Mouse (Mus musculus) myocyte (in vitro differentiated cells): Measurements from ENCODE around the gene Adk. TPM values are rescaled to one million over a fixed set of nuclear protein-coding genes. Genes with fewer than 3 reads are reported as not detected.

Experiments used
- H3K27me3 ChIP-seq: one replicate; pipeline ENCODE4 v1.6.1; 2011; ENCODE audit not compliant: control insufficient read depth, insufficient read depth, insufficient read length
- H3K36me3 ChIP-seq: one replicate; pipeline ENCODE4 v1.6.1; 2011; ENCODE audit not compliant: control insufficient read depth, insufficient read depth
- H3K4me2 ChIP-seq: one replicate; pipeline ENCODE4 v1.6.1; 2011; ENCODE audit warnings: low read depth, control low read depth
- H3K4me3 ChIP-seq: one replicate; pipeline ENCODE4 v1.5.1; 2011; ENCODE audit warnings: mild to moderate bottlenecking, control low read depth, moderate library complexity
- H3K79me2 ChIP-seq: one replicate; pipeline ENCODE4 v1.6.1; 2011; ENCODE audit not compliant: control insufficient read depth, insufficient read depth
- H3ac ChIP-seq: one replicate; pipeline ENCODE4 v1.6.1; 2011; ENCODE audit not compliant: control insufficient read depth, insufficient read length
- CEBPB ChIP-seq: IDR thresholded peaks from 2 replicates; pipeline ENCODE4 v1.6.1; 2011; ENCODE audit warnings: mild to moderate bottlenecking, moderate library complexity; ENCODE audit not compliant: poor library complexity, insufficient read depth, severe bottlenecking
- E2F4 ChIP-seq: IDR thresholded peaks from one replicate; pipeline ENCODE4 v1.6.1; 2011; ENCODE audit warnings: mild to moderate bottlenecking, control low read depth, moderate library complexity; ENCODE audit not compliant: insufficient read depth
- MAX ChIP-seq: IDR thresholded peaks from one replicate; pipeline ENCODE4 v1.6.1; 2011; ENCODE audit warnings: low read depth, mild to moderate bottlenecking, control low read depth
- MYOD1 ChIP-seq, 3 experiments: IDR thresholded peaks; one replicate each; pipeline ENCODE4 v1.6.1; 2011; ENCODE audit warnings: control low read depth in 2 of 3, low read depth in 2 of 3, mild to moderate bottlenecking in 2 of 3, moderate library complexity in 1 of 3; ENCODE audit not compliant: insufficient read length in 2 of 3, control insufficient read depth in 1 of 3
- MYOG ChIP-seq, 3 experiments: IDR thresholded peaks; one replicate each; pipeline ENCODE4 v1.6.1; 2011; ENCODE audit warnings: control low read depth in 2 of 3, low read depth in 2 of 3, mild to moderate bottlenecking in 2 of 3; ENCODE audit not compliant: insufficient read length in 2 of 3, control insufficient read depth in 1 of 3, insufficient read depth in 1 of 3
- POLR2A ChIP-seq: IDR thresholded peaks from one replicate; pipeline ENCODE4 v1.6.1; 2011; ENCODE audit warnings: low read depth, mild to moderate bottlenecking, control low read depth, moderate library complexity; ENCODE audit not compliant: insufficient read length
- POLR2AphosphoS2 ChIP-seq: IDR thresholded peaks from one replicate; pipeline ENCODE4 v1.6.1; 2011; ENCODE audit warnings: low read depth, control low read depth; ENCODE audit not compliant: insufficient read length
- REST ChIP-seq: IDR thresholded peaks from one replicate; pipeline ENCODE4 v1.6.1; 2011; ENCODE audit warnings: mild to moderate bottlenecking, control low read depth, moderate library complexity; ENCODE audit not compliant: insufficient read depth, insufficient read length
- SRF ChIP-seq: IDR thresholded peaks from one replicate; pipeline ENCODE4 v1.6.1; 2011; ENCODE audit warnings: low read depth; ENCODE audit not compliant: control insufficient read depth, insufficient read length
- TCF12 ChIP-seq: IDR thresholded peaks from one replicate; pipeline ENCODE4 v1.6.1; 2011; ENCODE audit warnings: mild to moderate bottlenecking, control low read depth; ENCODE audit not compliant: poor library complexity, insufficient read depth, severe bottlenecking
- TCF3 ChIP-seq: IDR thresholded peaks from one replicate; pipeline ENCODE4 v1.6.1; 2011; ENCODE audit warnings: low read depth, control low read depth; ENCODE audit not compliant: insufficient read length
- USF1 ChIP-seq: IDR thresholded peaks from one replicate; pipeline ENCODE4 v1.6.1; 2011; ENCODE audit warnings: low read depth, mild to moderate bottlenecking, control low read depth, moderate library complexity
- polyA plus RNA-seq: library from polyadenylated mRNA; unstranded; fragments of >200 nt; fragmentation: generic; extraction: Trizol; gene quantifications from one replicate; pipeline ENCODE4 v1.2.1, GENCODE M21; 2012; ENCODE audit warnings: missing spikeins

Gene Adk
- 37.2 TPM for polyA plus RNA-seq

GRCm38 (mm10) chr14:21052112-21052780 lies at the start of gene Adk, which contains the start of gene Ap3m1:
TSS of gene Adk (plus strand) at chr14:21052574.
TSS of gene Ap3m1 (minus strand) at chr14:21052508.
- Histone ChIP-seq H3K79me2 (peaks cover 47% of the 10 kb centered on the region), H3K27me3 (no peaks in the 10 kb centered on the region), H3K36me3 (no peaks in the 10 kb centered on the region), H3K4me2 (peak within 1 kb of the TSS; percentile 100), H3K4me3 (peak within 1 kb of the TSS; percentile 94), H3ac (peak within 1 kb of the TSS; percentile 67)
- peak in 2 of 3 experiments; percentile 45 to 68 for TF ChIP-seq MYOG (IDR thresholded peaks at IDR 0.05; ENCODE audit: control insufficient read depth in 1 of 3, insufficient read depth in 1 of 3, insufficient read length in 2 of 3, low read depth in 2 of 3)
- TF ChIP-seq MYOD1 (IDR thresholded peaks at IDR 0.05; ENCODE audit: control insufficient read depth in 1 of 3, insufficient read length in 2 of 3, low read depth in 2 of 3), result peak in 2 of 3 experiments; percentile 9 to 63
- TF ChIP-seq REST, result no peak
- no peak for TF ChIP-seq TCF12
- peak; percentile 76 for TF ChIP-seq POLR2A
- TF ChIP-seq CEBPB, result no peak
- TF ChIP-seq POLR2AphosphoS2, result peak; percentile 53
- peak; percentile 61 for TF ChIP-seq SRF
- peak; percentile 98 for TF ChIP-seq MAX
- TF ChIP-seq E2F4, result no peak

GRCm38 (mm10) chr14:21013800-21014334 lies 38.5 kb upstream of the Adk start:
- TF ChIP-seq USF1 (no peak), MYOD1 (IDR thresholded peaks at IDR 0.05; ENCODE audit: control insufficient read depth in 1 of 3, insufficient read length in 2 of 3, low read depth in 2 of 3) (no peak), MAX (no peak), TCF3 (no peak), POLR2AphosphoS2 (no peak), REST (no peak), POLR2A (no peak), CEBPB (no peak), E2F4 (no peak), TCF12 (no peak), SRF (no peak), MYOG (IDR thresholded peaks at IDR 0.05; ENCODE audit: control insufficient read depth in 1 of 3, insufficient read depth in 1 of 3, insufficient read length in 2 of 3, low read depth in 2 of 3) (no peak)
- no peak overlapping the region for H3K4me2 ChIP-seq
- H3K36me3 ChIP-seq, result peaks cover 84% of the 10 kb centered on the region
- H3ac ChIP-seq, result no peak overlapping the region
- H3K27me3 ChIP-seq, result no peaks in the 10 kb centered on the region
- no peak overlapping the region for H3K4me3 ChIP-seq
- H3K79me2 ChIP-seq, result no peaks in the 10 kb centered on the region

DNA sequence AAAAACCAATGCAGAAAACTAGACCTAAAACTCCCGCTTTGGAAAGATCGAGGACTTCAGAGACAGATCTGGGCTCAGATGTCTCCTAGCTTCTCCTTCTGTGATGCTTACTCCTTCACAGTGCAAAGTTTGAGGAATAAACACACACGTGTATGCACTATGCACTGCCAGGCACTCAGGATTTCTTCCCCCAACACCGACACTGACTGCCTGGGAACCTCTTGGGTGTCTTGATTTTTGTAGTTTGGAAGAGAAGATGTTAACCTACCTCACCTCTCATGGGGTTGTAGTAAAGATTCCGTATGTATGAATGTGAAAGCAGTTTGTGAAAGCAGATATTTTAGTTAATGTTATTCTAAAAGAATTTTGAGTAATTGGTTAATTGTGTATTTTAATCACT lies 34.5 kb upstream of the Adk start:
- peaks cover 91% of the 10 kb centered on the region for H3K36me3 ChIP-seq
- TF ChIP-seq TCF3 (no peak), MYOG (IDR thresholded peaks at IDR 0.05; ENCODE audit: control insufficient read depth in 1 of 3, insufficient read depth in 1 of 3, insufficient read length in 2 of 3, low read depth in 2 of 3) (no peak), POLR2A (no peak), SRF (no peak), POLR2AphosphoS2 (no peak), CEBPB (no peak), MAX (no peak), MYOD1 (IDR thresholded peaks at IDR 0.05; ENCODE audit: control insufficient read depth in 1 of 3, insufficient read length in 2 of 3, low read depth in 2 of 3) (no peak), USF1 (no peak), TCF12 (no peak), REST (no peak), E2F4 (no peak)
- H3K4me3 ChIP-seq, result no peak overlapping the region
- H3K27me3 ChIP-seq, result no peaks in the 10 kb centered on the region
- H3K4me2 ChIP-seq, result no peak overlapping the region
- H3K79me2 ChIP-seq, result no peaks in the 10 kb centered on the region
- H3ac ChIP-seq, result no peak overlapping the region

DNA sequence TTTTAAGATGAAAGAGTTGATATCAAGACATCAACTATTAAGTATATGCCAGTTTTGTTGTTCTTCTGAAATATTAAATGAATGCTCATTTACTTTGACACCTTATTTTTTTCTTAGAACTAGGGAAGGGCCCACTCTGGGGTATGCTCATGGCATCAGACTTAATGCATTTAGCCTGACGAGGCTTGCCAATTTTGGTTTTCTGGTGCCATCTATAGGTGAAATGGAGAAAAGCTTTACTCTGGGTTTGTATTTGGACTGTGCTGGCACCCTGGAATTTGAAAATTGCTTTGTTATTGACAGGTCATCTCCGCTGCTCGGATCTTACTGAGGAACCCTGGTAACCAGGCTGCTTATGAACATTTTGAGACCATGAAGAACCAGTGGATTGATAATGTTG lies 33.4 kb upstream of the Adk start:
- no peak for TF ChIP-seq MYOG (IDR thresholded peaks at IDR 0.05; ENCODE audit: control insufficient read depth in 1 of 3, insufficient read depth in 1 of 3, insufficient read length in 2 of 3, low read depth in 2 of 3)
- TF ChIP-seq POLR2AphosphoS2, result no peak
- no peak for TF ChIP-seq SRF
- TF ChIP-seq MAX, result no peak
- TF ChIP-seq POLR2A, result no peak
- TF ChIP-seq USF1, result no peak
- TF ChIP-seq E2F4, result no peak
- no peak for TF ChIP-seq REST
- TF ChIP-seq TCF3, result no peak
- TF ChIP-seq MYOD1 (IDR thresholded peaks at IDR 0.05; ENCODE audit: control insufficient read depth in 1 of 3, insufficient read length in 2 of 3, low read depth in 2 of 3), result no peak
- no peaks in the 10 kb centered on the region for H3K79me2 ChIP-seq
- no peaks in the 10 kb centered on the region for H3K27me3 ChIP-seq
- no peak overlapping the region for H3K4me2 ChIP-seq
- H3ac ChIP-seq, result no peak overlapping the region
- peaks cover 92% of the 10 kb centered on the region for H3K36me3 ChIP-seq
- H3K4me3 ChIP-seq, result no peak overlapping the region

- no peak for TF ChIP-seq E2F4
- no peak for TF ChIP-seq USF1
- no peak for TF ChIP-seq SRF
- TF ChIP-seq MAX, result no peak
- no peak for TF ChIP-seq CEBPB
- no peak for TF ChIP-seq MYOG (IDR thresholded peaks at IDR 0.05; ENCODE audit: control insufficient read depth in 1 of 3, insufficient read depth in 1 of 3, insufficient read length in 2 of 3, low read depth in 2 of 3)
- no peak overlapping the region for H3ac ChIP-seq
- no peak overlapping the region for H3K4me3 ChIP-seq
- peaks cover 92% of the 10 kb centered on the region for H3K36me3 ChIP-seq
- no peak overlapping the region for H3K4me2 ChIP-seq
- no peaks in the 10 kb centered on the region for H3K27me3 ChIP-seq
- no peaks in the 10 kb centered on the region for H3K79me2 ChIP-seq
Measured at GRCm38 (mm10) chr14:21020435-21020834, 31.9 kb upstream of the Adk start.
